Mouse (Mus musculus): ENCODE results near the gene Arl5c. TPM values are rescaled to one million over a fixed set of nuclear protein-coding genes. Genes with fewer than 3 reads are reported as not detected.

The Arl5c gene
- polyA plus RNA-seq, 1 experiment from 2014 or later, result 15.7 TPM

GRCm38 (mm10) chr11:98026570-98027296 is 30.8 kb upstream of the Arl5c start, which contains the start of gene Rpl19:
TSS of gene Rpl19 (plus strand) at chr11:98026710.
- DNase-seq (ENCODE audit: low spot score), result peak; percentile 94
- Histone ChIP-seq H3K9me3 (no peaks in the 10 kb centered on the region), H3K4me1 (peaks cover 28% of the 10 kb centered on the region), H3K36me3 (peaks cover 36% of the 10 kb centered on the region), H3K27ac (peak within 1 kb of the TSS; percentile 100), H3K27me3 (ENCODE audit: insufficient read depth, poor library complexity, severe bottlenecking) (no peaks in the 10 kb centered on the region), H3K4me3 (peak within 1 kb of the TSS; percentile 100)
- WGBS, result under 1% methylated on average over 69 of the region's 69 CpGs

GRCm38 (mm10) chr11:98026248-98026569 is 30.2 kb upstream of the Arl5c start:
- 9% methylated on average over 15 of the region's 15 CpGs for WGBS
- no peak for DNase-seq (ENCODE audit: low spot score)
- H3K9me3 ChIP-seq, result no peaks in the 10 kb centered on the region
- H3K27me3 ChIP-seq (ENCODE audit: insufficient read depth, poor library complexity, severe bottlenecking), result peaks cover 4% of the 10 kb centered on the region
- peak overlapping the region; percentile 100 for H3K4me3 ChIP-seq
- peaks cover 33% of the 10 kb centered on the region for H3K36me3 ChIP-seq
- H3K27ac ChIP-seq, result peak overlapping the region; percentile 100
- H3K4me1 ChIP-seq, result peaks cover 34% of the 10 kb centered on the region

GRCm38 (mm10) chr11:98024516-98024915 is 28.5 kb upstream of the Arl5c start:
- Histone ChIP-seq H3K27ac (no peak overlapping the region), H3K27me3 (ENCODE audit: insufficient read depth, poor library complexity, severe bottlenecking) (peaks cover 21% of the 10 kb centered on the region), H3K4me1 (peaks cover 45% of the 10 kb centered on the region), H3K36me3 (peaks cover 16% of the 10 kb centered on the region), H3K9me3 (no peaks in the 10 kb centered on the region), H3K4me3 (no peak overlapping the region)
- WGBS, result 83% methylated on average over 3 of the region's 3 CpGs
- DNase-seq (ENCODE audit: low spot score), result no peak

- DNase-seq (ENCODE audit: low spot score), result peak; percentile 87
- Histone ChIP-seq H3K27ac (peak within 1 kb of the TSS; percentile 89), H3K4me3 (peak within 1 kb of the TSS; percentile 76), H3K27me3 (ENCODE audit: insufficient read depth, poor library complexity, severe bottlenecking) (peaks cover 21% of the 10 kb centered on the region), H3K9me3 (no peaks in the 10 kb centered on the region), H3K4me1 (peaks cover 51% of the 10 kb centered on the region), H3K36me3 (no peaks in the 10 kb centered on the region)
- 1% methylated on average over 37 of the region's 52 CpGs for WGBS
Measured at GRCm38 (mm10) chr11:98022555-98023371, 26.8 kb upstream of the Arl5c start, which contains the start of gene Cacnb1. TSS of gene Cacnb1 (minus strand) at chr11:98023034.

- WGBS, result 0% methylated on average over 23 of the region's 23 CpGs
- Histone ChIP-seq H3K9me3 (no peaks in the 10 kb centered on the region), H3K4me1 (peaks cover 51% of the 10 kb centered on the region), H3K36me3 (peaks cover 2% of the 10 kb centered on the region; the same call in 1 of the 2 replicates), H3K27me3 (ENCODE audit: insufficient read depth, poor library complexity, severe bottlenecking) (peaks cover 25% of the 10 kb centered on the region), H3K4me3 (peak overlapping the region; percentile 76), H3K27ac (peak overlapping the region; percentile 89)
- DNase-seq (ENCODE audit: low spot score), result no peak
Measured at GRCm38 (mm10) chr11:98022253-98022554, 26.2 kb upstream of the Arl5c start.

GRCm38 (mm10) chr11:98021565-98022252 is 25.7 kb upstream of the Arl5c start:
- Histone ChIP-seq H3K27me3 (ENCODE audit: insufficient read depth, poor library complexity, severe bottlenecking) (peaks cover 30% of the 10 kb centered on the region), H3K4me1 (peaks cover 54% of the 10 kb centered on the region), H3K27ac (peak overlapping the region; percentile 89), H3K4me3 (peak overlapping the region; percentile 76), H3K9me3 (no peaks in the 10 kb centered on the region), H3K36me3 (peaks cover 7% of the 10 kb centered on the region; the same call in 1 of the 2 replicates)
- 4% methylated on average over 34 of the region's 34 CpGs for whole genome bisulfite sequencing
- DNase-seq (ENCODE audit: low spot score), result peak; percentile 77

GRCm38 (mm10) chr11:98021118-98021517 is 25.1 kb upstream of the Arl5c start:
- H3K36me3 ChIP-seq, result peaks cover 10% of the 10 kb centered on the region; the same call in 1 of the 2 replicates
- no peak overlapping the region for H3K27ac ChIP-seq
- H3K27me3 ChIP-seq (ENCODE audit: insufficient read depth, poor library complexity, severe bottlenecking), result peaks cover 33% of the 10 kb centered on the region
- 54% methylated on average over 2 of the region's 2 CpGs for WGBS
- peak; percentile 50 for DNase-seq (ENCODE audit: low spot score)
- peaks cover 53% of the 10 kb centered on the region for H3K4me1 ChIP-seq
- no peaks in the 10 kb centered on the region for H3K9me3 ChIP-seq
- H3K4me3 ChIP-seq, result peak overlapping the region; percentile 76

GRCm38 (mm10) chr11:98020710-98021109 is 24.7 kb upstream of the Arl5c start:
- Histone ChIP-seq H3K36me3 (peaks cover 10% of the 10 kb centered on the region; the same call in 1 of the 2 replicates), H3K27ac (no peak overlapping the region), H3K27me3 (ENCODE audit: insufficient read depth, poor library complexity, severe bottlenecking) (peaks cover 33% of the 10 kb centered on the region), H3K4me3 (no peak overlapping the region), H3K9me3 (no peaks in the 10 kb centered on the region), H3K4me1 (peaks cover 49% of the 10 kb centered on the region)
- WGBS, result 68% methylated on average over 1 of the region's 1 CpGs
- no peak for DNase-seq (ENCODE audit: low spot score)

- Histone ChIP-seq H3K4me1 (peaks cover 48% of the 10 kb centered on the region), H3K27me3 (ENCODE audit: insufficient read depth, poor library complexity, severe bottlenecking) (peaks cover 33% of the 10 kb centered on the region), H3K9me3 (no peaks in the 10 kb centered on the region), H3K36me3 (peaks cover 12% of the 10 kb centered on the region), H3K27ac (no peak overlapping the region), H3K4me3 (no peak overlapping the region)
- no peak for DNase-seq (ENCODE audit: low spot score)
- 47% methylated on average over 8 of the region's 8 CpGs for WGBS
Measured at GRCm38 (mm10) chr11:98019883-98020610, 24.1 kb upstream of the Arl5c start.

- WGBS, result 29% methylated on average over 10 of the region's 10 CpGs
- no peak for DNase-seq (ENCODE audit: low spot score)
- H3K36me3 ChIP-seq, result peaks cover 12% of the 10 kb centered on the region
- H3K27ac ChIP-seq, result no peak overlapping the region
- H3K4me3 ChIP-seq, result no peak overlapping the region
- peaks cover 33% of the 10 kb centered on the region for H3K27me3 ChIP-seq (ENCODE audit: insufficient read depth, poor library complexity, severe bottlenecking)
- peaks cover 48% of the 10 kb centered on the region for H3K4me1 ChIP-seq
- no peaks in the 10 kb centered on the region for H3K9me3 ChIP-seq
Measured at GRCm38 (mm10) chr11:98018858-98019641, 23.1 kb upstream of the Arl5c start.

- Histone ChIP-seq H3K36me3 (peaks cover 12% of the 10 kb centered on the region), H3K27ac (no peak overlapping the region), H3K4me3 (no peak overlapping the region), H3K9me3 (no peaks in the 10 kb centered on the region), H3K4me1 (peaks cover 45% of the 10 kb centered on the region), H3K27me3 (ENCODE audit: insufficient read depth, poor library complexity, severe bottlenecking) (peaks cover 33% of the 10 kb centered on the region)
- no peak for DNase-seq (ENCODE audit: low spot score)
- WGBS, result 63% methylated on average over 6 of the region's 6 CpGs
Measured at GRCm38 (mm10) chr11:98018222-98018621, 22.2 kb upstream of the Arl5c start.

GRCm38 (mm10) chr11:98016824-98017223 is 20.8 kb upstream of the Arl5c start:
- peaks cover 12% of the 10 kb centered on the region for H3K36me3 ChIP-seq
- H3K27ac ChIP-seq, result no peak overlapping the region; the same call in 1 of the 2 replicates
- H3K4me3 ChIP-seq, result no peak overlapping the region
- no peak for DNase-seq (ENCODE audit: low spot score)
- no peaks in the 10 kb centered on the region for H3K9me3 ChIP-seq
- WGBS, result 57% methylated on average over 4 of the region's 4 CpGs
- peaks cover 39% of the 10 kb centered on the region for H3K4me1 ChIP-seq
- H3K27me3 ChIP-seq (ENCODE audit: insufficient read depth, poor library complexity, severe bottlenecking), result peaks cover 46% of the 10 kb centered on the region
